Comparison of ENCODE assay signal across 8 mouse cellular contexts in genomic region chr11:78360125-78360788, GRCm38 (mm10). TPM values are rescaled to one million over a fixed set of nuclear protein-coding genes. Genes with fewer than 3 reads are reported as not detected.
DNase-seq lines count a peak whose midpoint lies in the region; ATAC-seq lines count a peak whose summit lies in the region.

No protein-coding gene starts in this region.

- peak; percentile 92 for DNase-seq in ES-CJ7 (ENCODE audit: low read depth, low spot score)
- DNase-seq in heart, postnatal 36 days, result peak; percentile 59 to 76
- peak; percentile 46 to 70 for DNase-seq in layer of hippocampus, adult 8-10 months (ENCODE audit: low spot score in 2 of 2)
- peak; percentile 88 for DNase-seq in lung, postnatal 10 days
- peak; percentile 85 for DNase-seq in retina, postnatal 1 day
- peak; percentile 53 for DNase-seq in urinary bladder, adult 2 months (ENCODE audit: low spot score)

- H3K4me3 ChIP-seq in brown adipose tissue, adult 24 weeks (ENCODE audit: insufficient read depth, low read depth, low read length), result peak overlapping the region; percentile 39

- no peak overlapping the region for H3K27ac ChIP-seq in brown adipose tissue, adult 24 weeks (replicated peaks; ENCODE audit: low read depth, low read length)

- intact Hi-C loops in heart, postnatal 36 days (cut with DNase I), result loop anchor here (1.0 kb wide), 1 partner anchor 39 kb away; no protein-coding TSS in a partner anchor

- H3K4me1 ChIP-seq in brown adipose tissue, adult 24 weeks (ENCODE audit: control insufficient read depth, insufficient read depth, insufficient read length, low read length), result no peaks in the 10 kb centered on the region

- ATAC-seq in erythroid progenitor cell, adult 5-6 weeks (replicated peaks; ENCODE audit: low FRiP score, poor library complexity, severe bottlenecking), result peak; percentile 81

RNA-seq across cellular contexts. Expression of gene Unc119, which starts 17.0 kb away (rescaled TPM):
- 16.9 and 30.7 TPM in 2 replicates for polyA plus RNA-seq in brown adipose tissue, adult 24 weeks (2012; ENCODE audit: insufficient read depth, insufficient read length, missing spikeins)
- 17.2 and 20.9 TPM in 2 replicates for total RNA-seq in erythroid progenitor cell, adult 5-6 weeks (2015; ENCODE audit: low replicate concordance)
- total RNA-seq in erythroid progenitor cell, adult 5-6 weeks (2017; ENCODE audit: low replicate concordance), result 7.9 and 8.3 TPM in 2 replicates
- 1 to 10 TPM; 5.3 to 6.2 TPM for total RNA-seq in heart, postnatal 36 days (2021)
- total RNA-seq in layer of hippocampus, adult 8-10 months (2022), result 10 to 100 TPM; 30.9 to 37.3 (median 34.9) TPM
- polyA plus RNA-seq in urinary bladder, adult 2 months (2012; rRNA removed), result 91.5 and 94.3 TPM in 2 replicates

RNA-seq across cellular contexts. Expression of gene Foxn1, which starts 26.1 kb away (rescaled TPM):
- not detected in 2 replicates for polyA plus RNA-seq in brown adipose tissue, adult 24 weeks (2012; ENCODE audit: insufficient read depth, insufficient read length, missing spikeins)
- total RNA-seq in erythroid progenitor cell, adult 5-6 weeks (2015; ENCODE audit: low replicate concordance), result not detected in 2 replicates
- not detected in 2 replicates for total RNA-seq in erythroid progenitor cell, adult 5-6 weeks (2017; ENCODE audit: low replicate concordance)
- not detected for total RNA-seq in heart, postnatal 36 days (2021)
- total RNA-seq in layer of hippocampus, adult 8-10 months (2022), result under 1 TPM in 1 of 4 experiments, not detected in 3; 0.10 TPM
- 0.08 and 0.15 TPM in 2 replicates for polyA plus RNA-seq in urinary bladder, adult 2 months (2012; rRNA removed)

RNA-seq across cellular contexts. Expression of gene Pigs, which starts 32.0 kb away (rescaled TPM):
- polyA plus RNA-seq in brown adipose tissue, adult 24 weeks (2012; ENCODE audit: insufficient read depth, insufficient read length, missing spikeins), result 14.4 and 19.7 TPM in 2 replicates
- total RNA-seq in erythroid progenitor cell, adult 5-6 weeks (2015; ENCODE audit: low replicate concordance), result 7.2 and 14.3 TPM in 2 replicates
- total RNA-seq in erythroid progenitor cell, adult 5-6 weeks (2017; ENCODE audit: low replicate concordance), result 3.6 and 3.9 TPM in 2 replicates
- total RNA-seq in heart, postnatal 36 days (2021), result 10 to 100 TPM; 22.7 to 24.1 TPM
- total RNA-seq in layer of hippocampus, adult 8-10 months (2022), result 10 to 100 TPM; 58.9 to 64.6 (median 62.2) TPM
- 44.2 and 44.9 TPM in 2 replicates for polyA plus RNA-seq in urinary bladder, adult 2 months (2012; rRNA removed)

RNA-seq across cellular contexts. Expression of gene Aldoc, which starts 37.5 kb away (rescaled TPM):
- 1.9 and 2.3 TPM in 2 replicates for polyA plus RNA-seq in brown adipose tissue, adult 24 weeks (2012; ENCODE audit: insufficient read depth, insufficient read length, missing spikeins)
- 1.3 and 16.2 TPM in 2 replicates for total RNA-seq in erythroid progenitor cell, adult 5-6 weeks (2015; ENCODE audit: low replicate concordance)
- total RNA-seq in erythroid progenitor cell, adult 5-6 weeks (2017; ENCODE audit: low replicate concordance), result 2.4 and 3.0 TPM in 2 replicates
- total RNA-seq in heart, postnatal 36 days (2021), result 1 to 10 TPM in 1 of 2 experiments, under 1 TPM in 1; 0.68 to 1.6 TPM
- total RNA-seq in layer of hippocampus, adult 8-10 months (2022), result 1,000 to 10,000 TPM in 1 of 4 experiments, 100 to 1,000 TPM in 3; 734 to 1,027 (median 804) TPM
- polyA plus RNA-seq in urinary bladder, adult 2 months (2012; rRNA removed), result 3.3 and 4.1 TPM in 2 replicates

RNA-seq across cellular contexts. Expression of gene Spag5, which starts 58.9 kb away (rescaled TPM):
- polyA plus RNA-seq in brown adipose tissue, adult 24 weeks (2012; ENCODE audit: insufficient read depth, insufficient read length, missing spikeins), result 0.29 and 0.87 TPM in 2 replicates
- total RNA-seq in erythroid progenitor cell, adult 5-6 weeks (2015; ENCODE audit: low replicate concordance), result 234 and 259 TPM in 2 replicates
- total RNA-seq in erythroid progenitor cell, adult 5-6 weeks (2017; ENCODE audit: low replicate concordance), result 464 and 490 TPM in 2 replicates
- total RNA-seq in heart, postnatal 36 days (2021), result under 1 TPM; 0.54 to 0.58 TPM
- total RNA-seq in layer of hippocampus, adult 8-10 months (2022), result 1 to 10 TPM; 5.8 to 9.4 (median 7.1) TPM
- 1.4 and 1.7 TPM in 2 replicates for polyA plus RNA-seq in urinary bladder, adult 2 months (2012; rRNA removed)
